Mouse (Mus musculus): ENCODE data around the gene Aire.

DNA sequence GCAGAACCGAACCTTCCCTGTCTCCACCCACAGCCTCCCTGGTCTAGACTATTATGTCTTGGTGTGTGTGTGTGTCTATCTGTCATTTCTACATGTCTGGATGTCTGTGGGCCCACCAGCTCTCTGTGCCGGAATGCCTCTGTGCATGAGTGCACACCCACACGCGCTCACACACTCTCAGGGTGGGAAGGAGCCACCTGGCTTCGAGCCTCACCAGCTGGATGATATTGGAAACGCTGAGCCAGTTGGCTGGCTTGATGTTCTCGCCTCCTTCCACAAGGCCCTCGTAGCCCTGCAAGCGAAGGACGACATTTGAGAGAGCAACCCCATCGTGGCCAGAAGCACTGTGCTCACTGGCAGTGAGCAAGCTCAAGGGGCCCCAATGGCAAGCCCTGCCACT lies 41.6 kb downstream of the Aire start:
- TF ChIP-seq GATA1 (IDR thresholded peaks at IDR 0.05; ENCODE audit: borderline replicate concordance, low read length) (no peak), FLI1 (IDR thresholded peaks at IDR 0.05; ENCODE audit: low read length) (no peak)

Measured in megakaryocyte, embryonic 14.5 days (primary cell).